Mouse (Mus musculus): ENCODE results near the gene Vmn1r33.
"Not testable (repeated sequence)": the region's sequence is repeated elsewhere in the genome, so short reads cannot be mapped to it uniquely, and the experiment has no call there.

DNA sequence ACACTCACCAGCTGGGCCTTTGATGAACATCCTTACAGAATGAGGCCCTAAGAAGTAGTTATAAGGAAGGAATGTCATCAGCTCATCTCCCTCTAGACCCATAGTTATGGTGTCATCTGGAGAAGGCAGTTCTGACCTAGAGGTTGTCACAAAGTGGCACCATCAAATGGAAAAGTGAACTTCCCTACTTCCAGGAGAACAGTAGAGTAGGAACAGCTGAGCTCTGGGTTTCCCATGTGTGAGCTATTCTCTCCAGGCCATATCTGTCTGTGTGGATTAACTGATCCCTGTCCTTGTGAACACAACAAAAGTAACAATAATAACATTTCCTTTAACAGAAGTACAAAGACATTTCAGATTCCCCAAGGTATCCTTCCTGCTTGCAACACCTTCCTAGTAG is at the start of gene Vmn1r33:
- not testable (repeated sequence) for TF ChIP-seq CTCF (IDR thresholded peaks at IDR 0.05; ENCODE audit: control insufficient read depth, insufficient read depth, insufficient read length); USF1 (IDR thresholded peaks at IDR 0.05; ENCODE audit: low read depth); CEBPB (IDR thresholded peaks at IDR 0.05; ENCODE audit: low read depth); MAX (IDR thresholded peaks at IDR 0.05); FOSL1 (IDR thresholded peaks at IDR 0.05; ENCODE audit: insufficient read depth, low read length, poor library complexity, severe bottlenecking); MYOG (IDR thresholded peaks at IDR 0.05; ENCODE audit: control insufficient read depth, extremely low read depth, insufficient read length)
